Mouse (Mus musculus): Measurements from ENCODE around the gene F5.

- TF ChIP-seq GATA1 (IDR thresholded peaks at IDR 0.05; ENCODE audit: borderline replicate concordance, low read length) (no peak), FLI1 (IDR thresholded peaks at IDR 0.05; ENCODE audit: low read length) (no peak)
Measured at GRCm38 (mm10) chr1:164184871-164185223, 33.2 kb downstream of the F5 start.
